Mouse (Mus musculus) adrenal gland, postnatal 4 days (tissue): Measurements from ENCODE around the gene Atl3. TPM values are rescaled to one million over a fixed set of nuclear protein-coding genes. Genes with fewer than 3 reads are reported as not detected.
A peak's percentile ranks its signal among the peaks of the same experiment; 100 is the strongest.
"Not testable (repeated sequence)": the region's sequence is repeated elsewhere in the genome, so short reads cannot be mapped to it uniquely, and the experiment has no call there.

Source experiments
- DNase-seq, 2 experiments: peaks; one replicate each; pipeline ENCODE4 v3.0.0; 2021 to 2022; ENCODE audit warnings: low spot score in 2 of 2, mixed read lengths in 2 of 2
- total RNA-seq, 2 experiments: library from RNA; stranded (reverse); gene quantifications; 2 replicates each; pipeline ENCODE4 v1.2.3; 2021

Gene Atl3
- total RNA-seq, 2 experiments from 2014 or later: 112 to 117 TPM

DNA sequence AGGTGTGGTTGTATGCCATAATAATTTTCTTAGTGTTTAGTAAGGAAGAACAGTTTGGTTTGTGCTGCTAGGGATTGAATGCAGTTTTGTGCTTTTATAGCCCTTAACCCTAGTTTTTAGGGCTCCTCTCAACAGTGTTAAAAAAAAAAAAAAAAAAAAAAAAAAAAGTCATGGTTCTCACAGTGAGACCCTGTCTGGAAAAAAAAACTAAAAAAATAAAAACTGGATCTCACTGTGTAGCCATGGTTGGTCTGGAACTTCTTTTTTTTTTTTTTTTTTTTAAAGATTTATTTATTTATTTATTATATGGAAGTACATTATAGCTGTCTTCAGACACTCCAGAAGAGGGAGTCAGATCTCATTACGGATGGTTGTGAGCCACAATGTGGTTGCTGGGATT is 2.2 kb downstream of the Atl3 start:
- DNase-seq: not testable (repeated sequence)

DNA sequence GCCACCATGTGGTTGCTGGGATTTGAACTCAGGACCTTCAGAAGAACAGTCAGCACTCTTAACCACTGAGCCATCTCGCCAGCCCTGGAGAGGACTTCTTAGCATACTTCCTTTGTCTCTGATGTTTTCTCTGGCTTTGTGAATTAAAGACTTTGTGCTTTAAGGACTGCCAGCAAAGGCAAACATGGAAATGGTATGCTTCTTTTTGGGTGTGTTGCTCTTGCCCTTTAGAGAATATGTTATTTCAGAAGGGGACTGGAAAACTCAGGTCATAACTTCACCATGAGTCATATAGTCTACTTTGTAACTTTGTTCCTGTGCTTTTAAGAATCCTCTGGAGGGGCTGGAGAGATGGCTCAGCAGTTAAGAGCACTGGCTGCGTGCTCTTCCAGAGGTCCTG is 5.0 kb downstream of the Atl3 start:
- DNase-seq: no peak

DNA sequence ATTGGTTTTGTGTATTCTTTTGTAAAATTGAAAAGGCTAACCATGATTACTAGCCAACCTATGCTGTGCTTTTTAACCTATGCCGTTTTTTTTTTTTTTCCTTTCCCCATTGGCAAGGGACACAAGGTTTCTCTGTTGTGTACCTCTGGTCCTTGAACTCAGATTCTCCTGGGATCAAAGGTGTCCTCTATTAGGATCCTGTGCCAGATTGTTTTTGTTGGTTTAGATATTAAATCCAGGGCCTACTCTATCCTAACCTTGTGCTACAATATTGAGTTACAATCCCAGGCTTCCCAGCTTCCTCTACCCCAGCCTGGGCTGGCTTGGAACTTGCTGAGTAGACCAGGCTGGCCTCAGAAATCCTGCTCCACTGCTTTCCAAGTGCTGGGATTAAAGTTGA is 6.9 kb downstream of the Atl3 start:
- no peak for DNase-seq

DNA sequence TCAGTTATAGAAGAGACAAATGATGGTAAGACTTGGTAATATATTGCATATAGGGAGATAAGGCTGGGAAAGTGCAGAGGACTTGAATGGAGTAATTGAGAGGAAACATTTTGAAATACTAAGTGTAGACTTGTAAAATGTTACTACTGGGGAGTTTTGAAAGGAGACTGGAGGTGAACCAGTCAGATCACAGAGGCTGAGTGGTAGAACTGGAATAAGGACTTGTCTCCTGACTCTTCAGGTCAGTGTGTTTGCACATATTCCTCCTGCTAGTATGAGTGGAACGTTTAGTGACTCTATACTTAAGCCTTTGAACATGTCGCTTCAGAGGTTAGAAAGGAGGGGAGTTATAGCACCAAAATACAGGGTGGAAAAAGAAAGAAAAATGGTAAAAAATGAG is 8.6 kb downstream of the Atl3 start:
- DNase-seq: no peak

DNA sequence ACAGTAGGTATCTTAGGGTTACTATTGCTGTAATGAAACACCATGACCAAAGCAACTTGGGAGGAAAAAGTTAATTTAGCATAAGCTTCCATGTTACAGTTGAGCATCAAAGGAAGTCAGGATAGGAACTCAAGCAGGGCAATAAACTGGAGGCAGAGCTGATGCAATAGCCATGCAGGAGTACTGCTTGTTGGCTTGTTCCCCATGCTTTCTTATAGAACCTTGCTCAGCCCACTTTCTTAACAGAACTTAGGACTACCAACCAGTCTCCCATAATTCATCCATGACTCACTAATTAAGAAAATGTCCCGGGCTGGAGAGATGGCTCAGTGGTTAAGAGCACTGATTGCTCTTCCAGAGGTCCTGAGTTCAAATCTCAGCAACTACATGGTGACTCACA is 12.5 kb downstream of the Atl3 start:
- no peak for DNase-seq

DNA sequence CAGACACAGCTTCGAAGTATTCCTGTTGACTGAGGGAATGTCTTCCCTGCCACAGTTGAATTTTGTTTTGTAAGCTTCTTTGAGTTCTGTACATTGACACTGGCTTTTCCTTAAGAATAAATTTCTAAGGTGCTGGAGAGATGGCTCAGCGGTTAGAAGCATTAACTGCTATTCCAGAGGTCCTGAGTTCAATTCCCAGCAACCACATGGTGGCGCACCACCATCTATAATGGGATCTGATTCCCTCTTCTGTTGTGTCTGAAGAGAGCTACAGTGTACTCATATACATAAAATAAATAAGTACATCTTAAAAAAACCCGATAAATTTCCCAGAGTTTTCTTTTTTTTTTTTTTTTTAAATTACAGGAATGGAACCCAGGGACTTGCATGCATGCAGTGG is 14.2 kb downstream of the Atl3 start:
- DNase-seq: no peak

DNA sequence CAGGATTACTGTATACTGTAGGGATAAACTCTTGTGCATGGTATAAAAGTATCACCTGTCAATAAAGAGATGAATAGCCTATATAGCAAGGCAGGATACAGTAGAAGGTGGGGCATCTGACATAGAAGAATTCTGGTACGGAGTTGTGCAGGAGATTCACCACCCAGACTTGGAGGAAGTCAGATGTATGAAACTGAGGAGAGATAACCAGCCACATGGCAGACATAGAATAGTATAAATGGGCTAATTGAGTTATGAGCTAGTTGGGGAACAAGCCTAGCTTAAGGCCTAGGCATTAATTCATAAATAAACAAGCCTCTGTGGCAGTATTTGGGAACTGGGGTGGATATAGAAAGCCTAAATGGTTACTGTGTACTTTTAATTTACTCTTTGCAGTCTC is 22.6 kb downstream of the Atl3 start:
- no peak for DNase-seq

DNA sequence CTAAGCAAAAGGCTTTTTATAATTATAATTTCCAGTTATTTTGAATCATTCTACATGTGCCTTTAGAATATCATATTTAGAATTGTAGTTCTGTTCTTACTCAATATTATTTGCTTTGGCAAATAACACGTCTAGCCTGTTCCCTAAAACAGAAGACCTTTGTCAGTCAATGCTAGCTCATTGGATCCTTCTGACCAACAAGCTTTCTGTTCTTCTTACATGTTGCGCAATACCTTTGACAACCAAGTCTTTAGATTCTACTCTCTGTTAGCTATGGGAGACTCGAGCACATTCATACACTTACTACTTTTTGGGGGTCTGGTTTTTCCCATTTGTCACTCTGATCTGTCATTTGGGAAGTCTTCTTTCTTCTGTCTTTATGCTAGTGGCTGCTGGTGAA is 27.8 kb downstream of the Atl3 start:
- DNase-seq: no peak

DNA sequence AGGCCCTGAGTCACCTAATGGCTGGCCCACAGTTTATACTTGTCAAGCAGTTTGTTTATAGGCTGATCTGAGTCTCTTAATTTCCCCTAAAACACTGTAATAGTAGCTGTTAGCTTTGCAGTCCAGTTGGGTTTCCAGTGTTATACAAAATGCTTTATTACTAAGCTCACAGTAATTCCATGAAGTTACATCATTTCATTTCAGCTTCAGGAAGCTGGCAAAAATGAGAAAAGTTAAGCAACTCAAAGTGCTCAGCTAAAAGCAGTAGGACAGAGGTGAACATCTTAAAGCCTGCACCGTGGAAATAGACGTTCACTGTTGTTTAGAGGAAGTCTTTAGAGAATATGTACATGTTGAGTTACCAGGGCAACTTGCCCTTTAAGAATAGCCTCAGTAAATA is 29.0 kb downstream of the Atl3 start:
- DNase-seq: no peak

DNA sequence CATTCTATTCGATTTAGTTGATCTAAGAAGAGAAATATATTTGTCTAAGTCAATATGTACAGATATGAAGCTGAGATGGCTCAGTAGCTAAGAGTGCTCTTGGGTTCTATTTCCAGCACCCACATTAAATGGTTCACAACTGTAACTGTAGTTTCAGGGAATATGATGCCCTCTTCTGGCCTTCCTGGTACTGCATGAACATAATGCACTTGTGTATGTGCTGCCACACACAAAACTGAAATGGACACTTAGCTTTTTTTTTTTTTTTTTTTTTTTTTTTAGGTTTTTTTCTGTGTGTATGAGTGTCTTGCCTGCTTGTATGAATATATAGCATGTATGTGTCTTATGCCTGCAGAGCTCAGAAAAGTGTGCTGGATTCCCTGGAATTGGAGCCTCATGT is 29.5 kb downstream of the Atl3 start:
- no peak for DNase-seq

DNA sequence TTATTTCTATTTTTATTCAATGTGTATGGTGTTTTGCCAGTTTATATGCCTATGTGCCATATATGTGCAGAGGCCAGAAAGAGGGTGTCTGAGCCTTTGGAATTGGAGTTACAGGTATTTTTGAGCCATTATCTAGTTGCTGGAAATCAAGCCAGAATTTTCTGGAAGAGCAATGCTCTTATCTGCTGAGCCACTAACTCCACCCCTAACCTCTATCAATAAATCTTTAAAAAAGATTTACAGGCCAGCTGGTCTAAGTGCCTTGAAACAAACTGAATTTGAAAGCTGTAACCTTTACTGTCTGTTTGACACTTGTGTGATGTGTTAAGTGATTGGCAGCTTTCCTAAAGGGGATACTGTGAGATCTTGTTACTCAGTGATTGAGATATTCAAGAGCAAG is 29.9 kb downstream of the Atl3 start:
- no peak for DNase-seq

DNA sequence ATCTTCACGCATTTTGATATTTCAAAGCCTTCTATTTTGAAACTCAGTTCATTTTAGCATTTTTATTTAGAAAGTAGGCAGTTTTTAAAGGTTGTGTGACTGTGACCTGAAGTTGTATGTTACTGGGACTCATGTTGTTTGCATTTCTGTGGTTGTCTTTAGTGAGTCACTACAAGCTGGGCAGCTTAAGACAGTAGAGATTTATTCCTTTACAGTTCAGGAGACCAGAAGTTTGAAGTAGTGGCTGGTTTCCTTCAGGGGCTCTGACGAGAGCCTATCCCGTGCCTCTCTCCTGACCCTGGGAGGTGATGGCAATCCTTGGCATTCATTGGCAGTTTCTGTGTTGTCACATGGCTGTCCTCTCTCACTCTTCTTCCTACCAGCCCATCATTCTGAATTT is 31.0 kb downstream of the Atl3 start:
- DNase-seq: no peak

DNA sequence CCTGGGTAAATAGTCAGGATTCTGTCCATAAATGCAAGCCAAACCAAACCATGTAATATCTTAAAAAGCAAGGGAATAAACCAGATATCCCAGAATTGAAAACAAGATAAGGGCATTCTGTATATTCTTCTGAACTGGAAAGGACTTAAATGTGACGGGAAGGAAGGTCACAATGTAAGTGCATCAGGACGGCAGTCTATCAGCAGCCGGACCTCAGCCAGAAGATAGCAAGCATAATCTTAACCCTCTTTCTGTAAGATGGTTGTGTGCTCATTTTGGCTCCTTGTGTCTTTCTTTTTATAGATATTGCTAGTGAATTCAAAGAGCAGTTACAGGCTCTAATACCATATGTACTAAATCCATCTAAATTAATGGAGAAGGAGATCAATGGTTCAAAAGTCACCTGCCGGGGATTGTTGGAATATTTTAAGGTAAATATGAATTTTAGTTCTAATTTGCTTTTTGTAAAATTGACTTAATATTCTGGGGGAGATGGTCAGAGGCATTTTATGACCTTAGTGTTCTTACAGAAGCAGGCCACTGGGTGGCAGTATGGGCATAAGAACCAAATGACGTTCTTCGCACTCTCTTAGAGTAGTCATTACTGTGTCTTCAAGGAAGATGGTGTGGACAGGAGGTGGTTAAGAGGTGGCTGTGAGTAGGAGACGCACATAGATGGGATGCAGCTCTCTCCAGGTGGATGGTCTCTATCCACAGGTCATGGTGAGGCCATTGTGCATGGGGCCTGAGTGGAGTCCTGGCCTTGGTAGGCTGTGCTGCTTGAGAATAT is 35.0 kb downstream of the Atl3 start:
- DNase-seq: peak in 1 of 2 experiments; percentile 26

DNA sequence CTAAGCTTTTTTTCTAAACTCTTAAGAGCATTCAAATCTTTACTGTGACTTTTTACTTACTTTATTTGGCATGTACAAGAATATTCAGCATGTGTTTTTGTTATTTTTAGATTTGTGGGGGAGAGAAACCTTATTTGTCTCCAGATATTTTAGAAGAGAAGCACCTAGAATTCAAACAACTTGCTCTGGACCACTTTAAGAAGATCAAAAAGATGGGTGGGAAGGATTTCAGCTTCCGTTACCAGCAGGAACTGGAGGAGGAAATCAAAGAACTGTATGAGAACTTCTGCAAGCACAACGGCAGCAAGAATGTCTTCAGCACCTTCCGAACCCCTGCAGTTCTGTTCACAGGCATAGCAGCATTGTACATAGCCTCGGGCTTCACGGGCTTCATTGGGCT is 38.1 kb downstream of the Atl3 start:
- DNase-seq: no peak

DNA sequence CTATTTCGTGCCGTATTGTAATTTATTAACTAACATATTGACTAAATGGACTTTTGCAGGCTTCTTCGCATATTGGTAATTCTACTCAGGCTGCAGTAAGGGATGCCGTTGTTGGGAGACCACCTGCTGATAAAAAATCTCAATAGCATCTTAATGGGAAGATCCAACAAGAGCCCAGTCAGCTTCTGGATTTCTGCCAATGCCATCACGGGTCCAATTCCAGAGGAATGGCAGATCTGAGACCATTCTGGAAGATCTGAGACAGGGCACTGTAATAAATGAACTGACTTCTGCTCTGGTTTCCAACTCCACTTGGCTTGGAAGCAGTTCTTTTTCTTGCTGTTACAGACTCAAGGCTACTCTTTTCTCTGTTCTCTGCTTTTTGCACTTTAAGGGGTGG is 40.1 kb downstream of the Atl3 start:
- no peak for DNase-seq

DNA sequence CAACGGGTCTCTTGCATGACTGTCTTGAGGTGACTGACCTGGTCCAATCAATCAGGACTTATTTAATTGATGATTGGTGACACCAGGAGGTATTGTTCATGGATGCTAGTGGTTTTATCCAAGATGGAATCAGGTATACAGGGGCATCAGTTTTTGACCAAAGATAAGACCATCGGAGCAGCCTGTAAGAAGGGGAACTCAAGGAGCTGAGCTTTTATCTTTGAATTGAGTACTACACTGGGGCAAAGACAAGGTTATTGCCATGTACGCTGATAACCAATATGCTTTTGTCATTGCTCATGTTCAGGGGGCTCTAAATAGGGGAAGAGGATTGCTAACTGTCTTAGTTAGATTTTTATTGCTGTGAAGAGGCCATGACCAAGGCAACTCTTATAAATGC is 55.1 kb downstream of the Atl3 start:
- DNase-seq: no peak

DNA sequence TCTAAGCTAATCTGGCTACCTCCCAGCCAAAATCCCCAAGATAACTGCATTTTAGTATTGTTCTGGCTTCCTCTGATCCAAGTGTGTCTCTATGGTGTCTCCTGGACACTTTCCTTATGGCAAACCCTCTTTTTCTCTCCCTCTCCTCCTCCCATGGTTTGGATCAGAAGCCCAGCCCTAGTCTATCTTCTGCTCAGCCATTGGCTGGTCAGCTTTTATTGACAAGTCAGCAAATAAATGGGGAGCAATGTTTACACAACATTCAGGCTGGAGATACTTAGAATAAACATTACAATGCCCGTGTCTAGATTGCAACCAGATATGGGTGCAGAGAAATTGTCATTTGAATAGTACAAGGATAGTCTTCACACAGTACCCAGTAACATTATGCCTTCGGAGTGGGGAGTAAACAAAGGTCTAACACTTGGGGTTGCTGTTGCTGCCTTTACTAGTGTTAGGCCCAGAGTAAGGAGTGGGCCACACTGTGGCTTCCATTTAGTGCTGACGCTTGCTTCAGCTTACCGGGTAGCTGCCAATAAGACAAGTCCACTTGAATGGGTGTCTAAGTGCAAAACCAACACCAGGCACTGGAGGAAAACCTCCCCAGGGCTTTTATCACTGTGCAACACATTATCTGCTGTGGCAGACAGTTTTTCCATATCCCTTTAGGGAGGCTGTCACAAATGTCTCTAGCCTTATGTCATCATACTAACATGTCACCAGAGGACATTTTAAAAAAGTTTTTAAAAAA is 57.9 kb downstream of the Atl3 start:
- DNase-seq: no peak

DNA sequence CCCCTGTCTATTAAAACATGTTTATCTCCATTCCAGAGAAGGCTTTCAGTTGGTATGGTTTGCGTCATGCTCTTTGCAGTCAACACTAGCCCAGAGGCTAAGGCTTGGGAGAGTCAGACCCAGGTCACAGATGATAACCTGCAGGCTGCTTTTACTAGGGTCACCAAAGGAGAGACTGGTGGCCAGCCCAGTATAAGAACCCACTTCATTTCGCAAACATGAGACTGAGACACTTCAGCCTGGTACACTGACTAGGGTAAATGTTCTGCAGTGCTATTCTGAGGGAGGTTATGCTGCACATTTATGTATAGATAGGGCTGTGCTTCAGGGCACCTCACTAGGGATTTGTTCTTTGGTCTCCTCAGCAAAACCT is 58.4 kb downstream of the Atl3 start:
- no peak for DNase-seq

DNA sequence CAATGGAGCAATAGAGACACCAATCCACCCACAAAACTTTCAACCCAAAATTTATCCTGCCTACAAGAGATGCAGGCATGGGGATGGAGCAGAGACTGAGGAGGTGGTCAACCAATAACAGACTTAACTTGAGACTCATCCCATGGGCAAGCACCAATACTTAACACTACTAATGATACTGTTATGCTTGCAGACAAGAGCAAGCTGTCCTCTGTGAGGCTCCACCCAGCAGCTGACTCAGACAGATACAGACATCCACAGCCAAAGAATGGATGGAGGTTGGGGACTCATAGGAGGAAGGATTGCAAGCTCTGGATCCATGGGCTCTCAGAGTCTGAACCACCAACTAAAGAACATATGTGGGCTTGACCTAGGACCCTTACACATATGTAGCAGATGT is 59.6 kb downstream of the Atl3 start:
- DNase-seq: no peak

DNA sequence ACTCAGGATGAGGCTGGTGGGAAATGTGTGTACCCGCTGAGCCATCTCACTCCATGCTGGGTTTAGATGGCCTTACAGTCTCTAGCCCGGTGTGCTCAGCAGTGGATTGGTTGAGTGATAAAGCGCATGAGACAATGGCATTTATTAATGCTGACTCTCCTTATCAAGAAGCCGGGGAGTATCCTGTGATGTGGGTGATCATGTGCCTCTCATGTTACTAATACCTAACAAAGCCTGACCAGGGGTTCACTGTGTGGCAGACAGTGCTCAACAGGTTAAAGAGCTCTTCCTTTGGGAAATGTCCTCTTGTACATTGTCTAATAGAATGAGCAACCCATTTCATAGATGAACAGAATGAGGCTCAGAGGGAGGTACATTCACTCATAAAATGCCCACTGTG is 61.0 kb downstream of the Atl3 start:
- no peak for DNase-seq

DNA sequence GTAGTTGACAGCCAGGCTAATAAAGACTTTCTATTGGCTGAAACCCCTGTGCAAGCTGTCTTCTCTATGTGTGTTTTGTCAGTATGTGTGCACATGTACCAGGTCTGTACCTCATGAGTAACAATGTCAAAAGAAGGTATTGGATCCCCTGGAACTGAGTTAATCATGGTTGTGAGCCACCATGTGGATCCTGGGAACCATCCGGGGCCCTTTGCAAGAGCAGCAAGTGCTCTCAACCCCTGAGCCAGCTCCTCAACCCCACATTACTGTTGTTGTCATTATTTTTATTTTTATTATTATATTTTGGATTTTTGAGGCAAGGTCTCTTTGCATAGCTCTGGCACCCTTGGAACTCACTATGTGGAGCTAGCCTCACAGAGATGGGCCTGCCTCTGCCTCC is 62.8 kb downstream of the Atl3 start:
- DNase-seq: no peak

DNA sequence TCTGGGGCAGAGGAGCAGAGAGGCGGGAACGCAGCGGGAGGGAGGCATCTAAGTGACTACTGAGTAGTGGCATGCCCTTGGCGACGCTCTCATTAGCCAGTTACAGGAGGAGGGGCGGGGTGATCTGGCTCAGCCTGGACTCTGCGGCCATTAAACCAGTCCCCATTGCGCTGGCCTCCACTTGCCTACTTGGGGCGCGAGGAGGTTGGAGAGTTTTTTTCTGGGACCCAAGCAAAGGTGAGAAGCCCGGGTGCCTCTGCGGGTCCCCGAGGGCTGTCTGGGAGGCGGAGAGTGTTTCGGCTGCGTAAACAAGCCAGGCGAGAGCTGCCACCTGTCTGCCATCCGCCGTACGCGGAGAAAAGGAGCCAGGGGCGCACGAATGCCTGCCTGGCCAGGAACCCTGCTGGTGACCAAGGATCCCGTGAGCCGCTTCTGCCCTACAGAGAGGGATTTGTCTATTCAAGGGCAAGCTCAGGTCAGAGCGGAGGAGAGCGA is 63.5 kb downstream of the Atl3 start, which contains the start of gene Pla2g16:
Pla2g16 (plus strand) TSS at position 132 of the 495 bp plus-strand sequence.
- peak; percentile 22 to 53 for DNase-seq

DNA sequence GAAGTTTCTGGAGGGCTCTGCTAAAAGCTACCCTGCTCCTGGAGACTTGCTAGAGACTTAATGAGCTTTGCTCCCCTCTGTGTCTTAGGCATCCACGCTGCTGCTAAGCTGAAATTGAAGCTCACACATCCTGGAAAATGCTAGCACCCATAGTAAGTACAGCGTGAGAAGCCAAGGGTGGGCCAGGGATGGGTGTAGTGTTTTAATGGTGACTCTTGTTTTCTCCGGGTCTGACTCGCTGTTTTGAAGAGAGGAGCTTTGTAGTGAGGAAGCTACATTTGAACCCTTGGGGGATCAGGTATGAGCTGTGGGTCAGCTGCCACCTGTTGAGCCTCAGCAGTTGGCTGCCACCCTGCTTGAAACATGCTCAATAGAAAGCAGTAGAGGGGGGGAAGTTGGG is 64.0 kb downstream of the Atl3 start:
- DNase-seq: no peak
